Mouse (Mus musculus) right cerebral cortex, postnatal 14 days (tissue): ENCODE data around the gene Rcor1.
A peak's percentile ranks its signal among the peaks of the same experiment; 100 is the strongest.
"Not testable (repeated sequence)": the region's sequence is repeated elsewhere in the genome, so short reads cannot be mapped to it uniquely, and the experiment has no call there.

Experiments used
- DNase-seq: peaks from one replicate; pipeline ENCODE4 v3.0.0; 2022

Gene Rcor1

GRCm38 (mm10) chr12:111021577-111021976 is 17.6 kb upstream of the Rcor1 start:
- no peak for DNase-seq

GRCm38 (mm10) chr12:111028176-111029167 is 10.7 kb upstream of the Rcor1 start:
- DNase-seq, result no peak

- no peak for DNase-seq
These were observed 9.8 kb upstream of the Rcor1 start for GRCm38 (mm10) chr12:111029291-111029890.

GRCm38 (mm10) chr12:111032839-111033238 is 6.3 kb upstream of the Rcor1 start:
- DNase-seq, result no peak

GRCm38 (mm10) chr12:111035182-111035824 is 3.8 kb upstream of the Rcor1 start:
- peak; percentile 12 for DNase-seq

GRCm38 (mm10) chr12:111036198-111036775 is 2.9 kb upstream of the Rcor1 start:
- DNase-seq, result no peak

DNA sequence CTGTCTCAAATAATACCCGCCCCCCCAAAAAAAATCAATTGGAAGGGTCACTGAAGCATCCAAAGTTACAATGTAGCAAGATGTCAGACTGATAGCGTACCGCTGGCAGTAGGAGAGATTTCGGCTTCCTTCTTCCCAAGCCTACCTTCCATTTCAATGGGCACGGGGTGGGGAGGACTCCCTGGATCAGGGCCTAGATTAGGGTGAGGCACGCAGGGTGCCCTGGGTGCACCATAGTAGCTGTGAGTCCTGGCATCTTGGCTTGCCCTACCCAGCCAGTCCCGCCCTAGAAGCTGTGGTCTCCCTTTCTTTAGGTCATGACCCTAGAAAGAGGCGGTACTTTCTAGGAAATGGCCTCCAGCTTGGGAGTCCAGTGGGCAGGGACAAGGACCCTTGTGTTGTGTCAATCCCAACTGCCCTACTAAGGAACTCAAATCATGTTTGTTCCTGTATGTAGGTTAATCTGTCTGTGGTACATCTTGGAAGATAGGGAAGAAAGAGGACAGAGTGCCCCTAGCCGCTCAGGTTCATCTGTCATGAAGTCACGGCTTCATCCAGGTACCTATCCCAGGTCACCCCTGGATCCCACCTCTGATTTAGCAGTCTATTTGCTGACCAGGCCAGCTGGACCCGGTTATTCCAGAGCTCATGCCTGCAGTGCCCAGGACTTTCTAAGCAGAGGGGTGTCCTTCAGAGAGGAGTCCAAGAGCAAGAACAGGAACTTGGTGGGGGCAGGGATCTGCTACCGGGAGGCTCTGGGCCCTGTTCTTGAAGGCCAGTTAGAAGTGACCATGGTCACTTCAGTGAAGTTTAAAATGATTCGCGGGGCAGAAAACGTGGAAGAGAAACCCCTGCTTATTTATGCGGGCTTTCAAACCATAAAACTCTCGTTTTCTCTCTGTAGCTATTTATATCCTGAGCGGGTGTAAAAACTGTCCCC is 1.6 kb upstream of the Rcor1 start:
- DNase-seq, result peak; percentile 17

DNA sequence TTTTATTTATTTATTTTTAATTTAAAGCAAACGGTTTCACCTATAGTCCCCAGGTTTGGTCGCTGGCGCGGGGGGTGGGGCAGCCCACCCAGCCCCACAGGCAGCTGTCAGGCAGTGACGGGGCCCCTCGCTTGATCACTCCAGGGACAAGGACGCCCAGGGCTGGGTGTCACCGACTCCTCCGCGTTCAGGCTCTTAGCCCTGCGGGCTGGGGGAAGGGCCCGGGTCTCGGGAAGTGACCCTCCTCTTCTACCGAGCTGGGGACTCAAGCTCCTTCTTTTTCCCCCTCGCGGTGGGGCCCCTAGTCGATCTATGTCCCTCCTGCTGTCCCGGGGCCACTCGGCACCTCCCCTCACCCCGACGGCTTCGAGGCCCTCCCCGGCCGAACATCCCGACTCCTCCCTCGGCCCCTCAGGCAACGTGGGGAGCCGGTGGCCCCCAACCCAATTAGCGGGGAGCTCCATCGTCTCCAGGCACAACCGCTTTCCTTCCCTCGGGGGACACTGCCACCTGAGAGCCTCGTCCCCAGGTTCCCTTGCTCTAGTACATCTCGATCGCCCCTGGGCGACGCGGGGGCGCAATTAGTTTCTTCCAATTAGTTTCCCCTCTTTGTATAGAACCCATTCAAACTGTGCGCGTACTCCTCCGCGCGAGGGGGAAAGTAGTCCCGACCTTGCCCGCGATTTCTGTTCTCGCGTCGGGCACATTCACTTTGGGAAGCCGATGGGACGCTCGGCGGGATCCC is 748 bp upstream of the Rcor1 start:
- DNase-seq, result peak; percentile 48

GRCm38 (mm10) chr12:111039771-111040530 is 800 bp downstream of the Rcor1 start:
- DNase-seq, result peak; percentile 43

DNA sequence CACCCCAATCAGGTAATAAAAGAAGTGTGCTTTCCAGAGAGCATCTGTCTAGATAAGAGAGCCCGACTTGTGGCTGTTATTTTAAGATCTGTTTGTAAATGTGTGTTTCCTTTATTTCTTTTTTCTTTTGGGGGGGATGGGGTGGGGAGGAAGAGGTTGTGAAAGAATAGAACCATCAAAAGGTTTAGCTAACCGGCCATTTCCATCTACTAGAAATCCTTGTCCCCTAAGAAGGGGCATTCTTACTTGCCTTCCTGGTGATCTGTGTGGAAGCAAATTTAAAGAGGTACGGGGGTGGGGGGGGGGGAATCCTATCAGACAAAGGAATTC is 1.3 kb downstream of the Rcor1 start:
- no peak for DNase-seq

DNA sequence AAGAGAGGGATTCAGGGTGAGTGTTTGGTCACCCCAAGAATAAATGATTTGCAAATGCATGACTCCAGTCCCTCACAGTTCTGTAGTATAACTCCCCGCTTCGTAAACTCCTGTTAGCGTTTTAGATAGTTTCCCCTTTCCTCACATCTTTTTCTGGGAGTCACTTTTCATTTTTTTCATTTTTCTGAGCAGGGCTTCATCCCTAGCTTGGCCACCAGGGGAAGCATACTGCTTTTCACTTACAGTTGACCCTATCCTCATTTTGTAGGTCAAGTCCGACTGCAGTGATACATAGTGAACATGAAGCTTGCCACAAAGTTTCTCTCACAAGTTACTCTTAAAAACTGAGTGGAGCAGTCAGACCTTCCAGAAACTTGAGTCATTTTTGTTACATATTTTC is 2.0 kb downstream of the Rcor1 start:
- no peak for DNase-seq

- no peak for DNase-seq
These were observed 3.2 kb downstream of the Rcor1 start for GRCm38 (mm10) chr12:111042365-111042764.

- no peak for DNase-seq
These were observed 5.7 kb downstream of the Rcor1 start for GRCm38 (mm10) chr12:111044880-111045279.

DNA sequence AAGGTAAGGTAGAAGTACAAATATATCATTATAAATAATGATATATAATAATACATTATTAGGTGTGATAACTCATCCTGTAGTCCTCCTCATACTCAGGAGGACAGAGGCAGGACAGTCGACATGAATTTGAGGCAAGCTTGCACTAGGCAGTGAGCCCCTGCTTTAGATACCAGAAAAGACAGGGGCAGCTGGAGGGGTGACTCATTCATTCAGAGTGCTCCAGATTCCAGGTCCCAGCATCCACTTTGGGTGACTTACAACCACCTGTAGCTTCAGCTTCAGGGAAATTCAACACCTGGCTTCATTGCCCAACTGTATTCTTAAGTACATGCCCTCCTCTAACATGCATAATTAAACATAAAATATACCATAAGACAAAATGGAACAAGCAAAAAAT is 7.7 kb downstream of the Rcor1 start:
- DNase-seq, result no peak

- no peak for DNase-seq
These were observed 9.1 kb downstream of the Rcor1 start for GRCm38 (mm10) chr12:111048201-111048600.

- no peak for DNase-seq
These were observed 11.1 kb downstream of the Rcor1 start for GRCm38 (mm10) chr12:111050256-111050655.

DNA sequence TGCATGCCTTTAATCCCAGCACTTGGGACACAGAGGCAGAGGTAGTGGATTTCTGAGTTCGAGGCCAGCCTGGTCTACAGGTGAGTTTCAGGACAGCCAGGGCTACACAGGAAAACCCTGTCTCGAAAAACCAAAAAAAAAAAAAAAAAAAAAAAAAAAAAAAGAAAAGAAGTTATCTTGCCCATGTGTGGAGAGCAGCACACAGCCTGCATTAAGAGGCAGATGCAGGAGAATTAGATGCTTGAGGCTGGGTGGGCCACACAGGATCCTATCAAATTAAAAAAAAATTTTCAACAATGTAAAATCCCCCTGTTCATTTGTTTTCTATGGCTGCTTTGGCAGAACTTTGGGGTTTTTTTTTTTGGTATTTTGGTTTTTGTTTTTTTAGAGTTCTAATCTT is 24.2 kb downstream of the Rcor1 start:
- DNase-seq, result no peak

DNA sequence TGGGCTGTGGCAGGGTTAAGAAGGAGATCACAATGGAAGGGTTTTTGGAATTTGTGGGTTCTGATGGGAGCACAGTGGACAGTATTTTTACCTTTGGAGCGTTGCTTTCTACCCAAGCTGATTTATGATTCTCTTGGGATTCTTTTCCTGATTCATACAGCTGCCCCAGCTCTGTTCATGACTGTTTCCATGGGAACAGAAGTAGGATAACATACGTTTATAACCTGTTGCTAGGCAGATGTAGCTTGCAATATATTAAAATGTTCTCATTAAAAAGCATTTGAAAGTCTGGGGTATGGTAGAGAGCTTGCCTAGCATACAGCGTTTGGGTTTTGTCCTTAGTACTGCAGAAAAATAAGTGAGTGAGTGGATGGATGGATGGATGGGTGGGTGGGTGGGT is 25.1 kb downstream of the Rcor1 start:
- no peak for DNase-seq

- no peak for DNase-seq
These were observed 26.2 kb downstream of the Rcor1 start for GRCm38 (mm10) chr12:111065330-111065729.

- DNase-seq, result no peak
These were observed 28.7 kb downstream of the Rcor1 start for GRCm38 (mm10) chr12:111067816-111068215.

- not testable (repeated sequence) for DNase-seq
These were observed 30.1 kb downstream of the Rcor1 start for GRCm38 (mm10) chr12:111069299-111069698.
